Mouse (Mus musculus): ENCODE results near the gene Ptprh. TPM values are rescaled to one million over a fixed set of nuclear protein-coding genes. Genes with fewer than 3 reads are reported as not detected.

Ptprh gene
- total and polyA plus RNA-seq, 3 experiments, result not detected

GRCm38 (mm10) chr7:4501558-4502397 is 102.1 kb downstream of the Ptprh start, which contains the start of gene Ppp1r12c (continued):
- peak; percentile 41; the same call in 1 of the 2 replicates for TF ChIP-seq IRF4 (IDR thresholded peaks at IDR 0.05; ENCODE audit: low read depth, low read length)
- peak; percentile 68; the same call in 1 of the 2 replicates for TF ChIP-seq CHD2 (IDR thresholded peaks at IDR 0.05; ENCODE audit: low read length)
- 0 out of 2 replicates have a peak, but pooled peaks have one; percentile 31 for TF ChIP-seq MEF2A (IDR thresholded peaks at IDR 0.05; ENCODE audit: borderline replicate concordance, low read depth, low read length)
- no peak; the same call in none of the 2 replicates for TF ChIP-seq ZMIZ1 (IDR thresholded peaks at IDR 0.05; ENCODE audit: low read depth, low read length)
- no peak for TF ChIP-seq RCOR1 (conservative IDR thresholded peaks at IDR 0.05; ENCODE audit: low read depth, low read length)
- TF ChIP-seq TBP (conservative IDR thresholded peaks at IDR 0.05; ENCODE audit: low read depth, low read length), result peak; percentile 69
- TF ChIP-seq HCFC1 (IDR thresholded peaks at IDR 0.05; ENCODE audit: low read depth, low read length), result peak; percentile 82
- peak; percentile 57; the same call in 1 of the 2 replicates for TF ChIP-seq TCF12 (IDR thresholded peaks at IDR 0.05; ENCODE audit: low read depth, low read length)
- no peak for TF ChIP-seq ETS1 (conservative IDR thresholded peaks at IDR 0.05; ENCODE audit: low read depth, low read length)
- TF ChIP-seq POLR2A (IDR thresholded peaks at IDR 0.05; ENCODE audit: low read depth, low read length), result peak; percentile 76
- TF ChIP-seq JUND (conservative IDR thresholded peaks at IDR 0.05; ENCODE audit: low read depth, low read length), result no peak
- TF ChIP-seq KAT2A (IDR thresholded peaks at IDR 0.05; ENCODE audit: insufficient replicate concordance, low read length), result peak; percentile 87; the same call in 1 of the 2 replicates
- TF ChIP-seq MAFK (IDR thresholded peaks at IDR 0.05; ENCODE audit: insufficient replicate concordance, low read length), result no peak
- no peak for TF ChIP-seq USF2 (conservative IDR thresholded peaks at IDR 0.05; ENCODE audit: low read depth, low read length)

GRCm38 (mm10) chr7:4500892-4501471 is 102.9 kb downstream of the Ptprh start:
- Histone ChIP-seq H3K4me3 (replicated peaks in 1 of 3; ENCODE audit: low read depth in 2 of 3, low read length in 2 of 3, poor library complexity in 1 of 3) (peak overlapping the region; percentile 74 to 99 (median 99)), H3K4me1 (ENCODE audit: control insufficient read depth in 1 of 2, insufficient read depth in 2 of 2) (peaks cover 40 to 74% of the 10 kb centered on the region in 2 experiments), H3K9ac (ENCODE audit: insufficient read depth, low read depth) (peak overlapping the region; percentile 94), H3K9me3 (replicated peaks; ENCODE audit: low read length) (no peaks in the 10 kb centered on the region), H3K36me3 (replicated peaks in 1 of 2; ENCODE audit: control insufficient read depth in 1 of 2, insufficient read depth in 1 of 2, low read length in 1 of 2) (peaks cover 14 to 39% of the 10 kb centered on the region in 2 experiments), H3K27ac (ENCODE audit: insufficient read depth, low read depth) (peak overlapping the region; percentile 52), H3K4me2 (ENCODE audit: insufficient read depth, low read depth, poor library complexity, severe bottlenecking) (peak overlapping the region; percentile 98), H3K79me2 (replicated peaks; ENCODE audit: control insufficient read depth, extremely low read depth, insufficient read depth, poor library complexity, severe bottlenecking) (peaks cover 51% of the 10 kb centered on the region), H3K27me3 (replicated peaks) (no peaks in the 10 kb centered on the region)
- in situ Hi-C loops (cut with MboI; ENCODE audit: low pct_ligation_motif_present, low pct_unique_long_range_greater_than_20kb, low sequenced_read_pairs), result no loop called here
- dilution Hi-C loops (cut with MboI; ENCODE audit: extremely low pct_ligation_motif_present, extremely low pct_unique_long_range_greater_than_20kb, low sequenced_read_pairs), result no loop called here
- DNase-seq (ENCODE audit: extremely low read depth), result peak; percentile 47
- TF ChIP-seq MXI1 (IDR thresholded peaks at IDR 0.05; ENCODE audit: low read depth, low read length) (peak; percentile 50), HCFC1 (IDR thresholded peaks at IDR 0.05; ENCODE audit: low read depth, low read length) (no peak), EP300 (IDR thresholded peaks at IDR 0.05; ENCODE audit: low read length) (no peak), ZNF384 (IDR thresholded peaks at IDR 0.05; ENCODE audit: low read depth, low read length) (no peak), E2F4 (IDR thresholded peaks at IDR 0.05; ENCODE audit: insufficient replicate concordance, low read depth, low read length) (no peak), BHLHE40 (IDR thresholded peaks at IDR 0.05; ENCODE audit: low read depth, low read length) (0 out of 2 replicates have a peak, but pooled peaks have one; percentile 6), JUND (conservative IDR thresholded peaks at IDR 0.05; ENCODE audit: low read depth, low read length) (no peak), SIN3A (IDR thresholded peaks at IDR 0.05; ENCODE audit: low read length) (peak; percentile 43; the same call in 1 of the 2 replicates), JUN (IDR thresholded peaks at IDR 0.05; ENCODE audit: insufficient read depth, low read depth, low read length) (no peak), ETS1 (conservative IDR thresholded peaks at IDR 0.05; ENCODE audit: low read depth, low read length) (no peak), POLR2A (IDR thresholded peaks at IDR 0.05; ENCODE audit: low read depth, low read length) (no peak)
